In genomic region chr1:153331796-153332443, GRCm38 (mm10) we compare ENCODE assay signal across 8 mouse cellular contexts. TPM values are rescaled to one million over a fixed set of nuclear protein-coding genes. Genes with fewer than 3 reads are reported as not detected.
DNase-seq lines count a peak whose midpoint lies in the region; ATAC-seq lines count a peak whose summit lies in the region.

No protein-coding gene starts in this region.

- H3K4me2 ChIP-seq in forebrain, embryonic 16.5 days (ENCODE audit: low read length), result peak overlapping the region; percentile 98
- peak overlapping the region; percentile 99 for H3K4me2 ChIP-seq in hindbrain, embryonic 14.5 days (replicated peaks)
- peak overlapping the region; percentile 83 for H3K4me2 ChIP-seq in limb, embryonic 12.5 days
- peak overlapping the region; percentile 96 for H3K4me2 ChIP-seq in midbrain, embryonic 11.5 days

- WGBS in forebrain, embryonic 16.5 days, result under 1% methylated on average over 41 of the region's 42 CpGs
- WGBS in hindbrain, embryonic 14.5 days, result under 1% methylated on average over 42 of the region's 42 CpGs
- under 1% methylated on average over 42 of the region's 42 CpGs for WGBS in limb, embryonic 12.5 days
- 0% methylated on average over 42 of the region's 42 CpGs for WGBS in midbrain, embryonic 11.5 days

- peak overlapping the region; percentile 84 for H3K27ac ChIP-seq in forebrain, embryonic 16.5 days (ENCODE audit: low read length)
- H3K27ac ChIP-seq in hindbrain, embryonic 14.5 days, result peak overlapping the region; percentile 87
- H3K27ac ChIP-seq in limb, embryonic 12.5 days, result peak overlapping the region; percentile 94
- H3K27ac ChIP-seq in midbrain, embryonic 11.5 days (ENCODE audit: low read depth, low read length), result peak overlapping the region; percentile 80

- H3K4me3 ChIP-seq in forebrain, embryonic 16.5 days (replicated peaks; ENCODE audit: low read length), result peak overlapping the region; percentile 89
- H3K4me3 ChIP-seq in hindbrain, embryonic 14.5 days (replicated peaks; ENCODE audit: low read length), result peak overlapping the region; percentile 98
- H3K4me3 ChIP-seq in limb, embryonic 12.5 days (replicated peaks), result peak overlapping the region; percentile 97
- peak overlapping the region; percentile 90 for H3K4me3 ChIP-seq in midbrain, embryonic 11.5 days (ENCODE audit: low read depth, low read length)

- peaks cover 26% of the 10 kb centered on the region for H3K4me1 ChIP-seq in forebrain, embryonic 16.5 days (replicated peaks; ENCODE audit: control insufficient read depth, insufficient read depth, low read length)
- peaks cover 23% of the 10 kb centered on the region for H3K4me1 ChIP-seq in hindbrain, embryonic 14.5 days (replicated peaks; ENCODE audit: control insufficient read depth, insufficient read depth, low read length)
- peaks cover 37% of the 10 kb centered on the region for H3K4me1 ChIP-seq in limb, embryonic 12.5 days (replicated peaks)
- peaks cover 19% of the 10 kb centered on the region for H3K4me1 ChIP-seq in midbrain, embryonic 11.5 days (ENCODE audit: control insufficient read depth, insufficient read depth, low read length)

- peak overlapping the region; percentile 91 for H3K9ac ChIP-seq in forebrain, embryonic 16.5 days (replicated peaks; ENCODE audit: low read depth, low read length)
- H3K9ac ChIP-seq in hindbrain, embryonic 14.5 days, result peak overlapping the region; percentile 93
- peak overlapping the region; percentile 97 for H3K9ac ChIP-seq in limb, embryonic 12.5 days (replicated peaks)
- peak overlapping the region; percentile 93 for H3K9ac ChIP-seq in midbrain, embryonic 11.5 days (ENCODE audit: low read length)

- no peak; the same call in 1 of the 2 replicates for ATAC-seq in forebrain, embryonic 16.5 days
- ATAC-seq in hindbrain, embryonic 14.5 days (ENCODE audit: low FRiP score), result peak; percentile 59
- ATAC-seq in limb, embryonic 12.5 days (ENCODE audit: insufficient number of reproducible peaks, insufficient read depth, low FRiP score, low TSS enrichment, low read depth), result peak; percentile 50
- ATAC-seq in midbrain, embryonic 11.5 days (ENCODE audit: low FRiP score), result peak; percentile 57

- peak; percentile 64 to 71 for DNase-seq in heart, adult 18-20 months
- no peak for DNase-seq in heart, adult 8-10 months (ENCODE audit: low spot score)
- peak; percentile 47 for DNase-seq in cerebellum, adult 11 months
- DNase-seq in hindbrain, embryonic 14.5 days (ENCODE audit: low spot score), result no peak
- peak; percentile 95 for DNase-seq in midbrain, embryonic 11.5 days (ENCODE audit: low spot score, missing footprints)
- peak; percentile 30 to 72 for DNase-seq in spleen, postnatal 10 days (ENCODE audit: low spot score in 2 of 2)

- no peaks in the 10 kb centered on the region for H3K9me3 ChIP-seq in forebrain, embryonic 16.5 days (ENCODE audit: control insufficient read depth, low read length)
- no peaks in the 10 kb centered on the region for H3K9me3 ChIP-seq in hindbrain, embryonic 14.5 days (ENCODE audit: control insufficient read depth, low read length)
- H3K9me3 ChIP-seq in limb, embryonic 12.5 days, result no peaks in the 10 kb centered on the region
- no peaks in the 10 kb centered on the region for H3K9me3 ChIP-seq in midbrain, embryonic 11.5 days (ENCODE audit: control insufficient read depth, low read length)

- no peaks in the 10 kb centered on the region for H3K36me3 ChIP-seq in forebrain, embryonic 16.5 days (ENCODE audit: control insufficient read depth, insufficient read depth)
- H3K36me3 ChIP-seq in hindbrain, embryonic 14.5 days (replicated peaks; ENCODE audit: control insufficient read depth, insufficient read depth), result no peaks in the 10 kb centered on the region
- no peaks in the 10 kb centered on the region for H3K36me3 ChIP-seq in limb, embryonic 12.5 days
- H3K36me3 ChIP-seq in midbrain, embryonic 11.5 days (ENCODE audit: control insufficient read depth, insufficient read depth, low read length), result no peaks in the 10 kb centered on the region

- H3K27me3 ChIP-seq in forebrain, embryonic 16.5 days (replicated peaks; ENCODE audit: control insufficient read depth, insufficient read depth, low read length), result no peaks in the 10 kb centered on the region
- no peaks in the 10 kb centered on the region for H3K27me3 ChIP-seq in hindbrain, embryonic 14.5 days (ENCODE audit: control insufficient read depth, insufficient read depth, low read length)
- H3K27me3 ChIP-seq in limb, embryonic 12.5 days, result no peaks in the 10 kb centered on the region
- no peaks in the 10 kb centered on the region for H3K27me3 ChIP-seq in midbrain, embryonic 11.5 days (ENCODE audit: control insufficient read depth, insufficient read depth, low read length)

RNA-seq across cellular contexts. Expression of gene Lamc1, which starts 0.7 kb away (rescaled TPM):
- total RNA-seq in heart, adult 18-20 months (2021), result 10 to 100 TPM; 83.1 to 94.8 TPM
- 100 to 1,000 TPM in 2 of 4 experiments, 10 to 100 TPM in 2; 83.2 to 109 (median 98.8) TPM for total RNA-seq in heart, adult 8-10 months (2022)
- 14.4 and 18.5 TPM in 2 replicates for polyA plus RNA-seq in forebrain, embryonic 16.5 days (2015; fragmentation: Nextera tagmentation; extraction: Ambion mirVana)
- 28.1 and 29.2 TPM in 2 replicates for polyA plus RNA-seq in hindbrain, embryonic 14.5 days (2014; fragmentation: Nextera tagmentation; extraction: Ambion mirVana)
- 32.4 and 37.8 TPM in 2 replicates for polyA plus RNA-seq in limb, embryonic 12.5 days (2016; fragmentation: Nextera tagmentation; extraction: Ambion mirVana)
- 24.6 and 26.5 TPM in 2 replicates for polyA plus RNA-seq in midbrain, embryonic 11.5 days (2014; fragmentation: Nextera tagmentation; extraction: Ambion mirVana)

Comparison
In these comparisons a context has a peak if more than half of its experiments do, and no peak if none do; other contexts are left out.
1. DNase-seq: peak in heart, adult 18-20 months (2 of 2), cerebellum, adult 11 months (single experiment), midbrain, embryonic 11.5 days (single experiment) and spleen, postnatal 10 days (2 of 2); none in heart, adult 8-10 months (single experiment) and hindbrain, embryonic 14.5 days (single experiment).
2. Peak in every context shown above with its lines, with median percentiles within 50 percentile points of each other: H3K27ac ChIP-seq, H3K4me2 ChIP-seq, H3K4me3 ChIP-seq and H3K9ac ChIP-seq.